Mouse (Mus musculus) right cerebral cortex, postnatal 4 days (tissue): ENCODE data around the gene Tlr2.
"Not testable (repeated sequence)": the region's sequence is repeated elsewhere in the genome, so short reads cannot be mapped to it uniquely, and the experiment has no call there.

ENCODE experiments used
- DNase-seq: peaks from one replicate; pipeline ENCODE4 v3.0.0-alpha.2; 2022

Gene Tlr2

GRCm38 (mm10) chr3:83841095-83841850, at the start of gene Tlr2:
TSS of gene Tlr2 (minus strand) at chr3:83841767.
- peak; percentile 30 for DNase-seq

- no peak for DNase-seq
These were observed 43.6 kb upstream of the Tlr2 start for GRCm38 (mm10) chr3:83885163-83885562.

- not testable (repeated sequence) for DNase-seq
These were observed 37.9 kb upstream of the Tlr2 start for GRCm38 (mm10) chr3:83879261-83880050.

- DNase-seq, result no peak
These were observed 37.2 kb upstream of the Tlr2 start for GRCm38 (mm10) chr3:83878801-83879200.

- no peak for DNase-seq
These were observed 34.7 kb upstream of the Tlr2 start for GRCm38 (mm10) chr3:83876299-83876698.

- DNase-seq, result not testable (repeated sequence)
These were observed 33.5 kb upstream of the Tlr2 start for GRCm38 (mm10) chr3:83875078-83875477.

- DNase-seq, result not testable (repeated sequence)
These were observed 31.3 kb upstream of the Tlr2 start for GRCm38 (mm10) chr3:83872853-83873252.

- not testable (repeated sequence) for DNase-seq
These were observed 30.4 kb upstream of the Tlr2 start for GRCm38 (mm10) chr3:83871962-83872361.

- DNase-seq, result not testable (repeated sequence)
These were observed 30.0 kb upstream of the Tlr2 start for GRCm38 (mm10) chr3:83871559-83871958.

GRCm38 (mm10) chr3:83869776-83870175, 28.2 kb upstream of the Tlr2 start:
- DNase-seq, result no peak

GRCm38 (mm10) chr3:83867026-83867425, 25.5 kb upstream of the Tlr2 start:
- not testable (repeated sequence) for DNase-seq

GRCm38 (mm10) chr3:83865216-83865615, 23.6 kb upstream of the Tlr2 start:
- no peak for DNase-seq

GRCm38 (mm10) chr3:83864064-83864548, 22.5 kb upstream of the Tlr2 start:
- no peak for DNase-seq

GRCm38 (mm10) chr3:83862956-83863355, 21.4 kb upstream of the Tlr2 start:
- DNase-seq, result peak; percentile 35

- no peak for DNase-seq
These were observed 18.0 kb upstream of the Tlr2 start for GRCm38 (mm10) chr3:83859595-83859994.

- no peak for DNase-seq
These were observed 17.5 kb upstream of the Tlr2 start for GRCm38 (mm10) chr3:83859071-83859470.

GRCm38 (mm10) chr3:83857621-83858020, 16.1 kb upstream of the Tlr2 start:
- DNase-seq, result no peak

GRCm38 (mm10) chr3:83855643-83856042, 14.1 kb upstream of the Tlr2 start:
- DNase-seq, result no peak

- DNase-seq, result no peak
These were observed 7.8 kb upstream of the Tlr2 start for GRCm38 (mm10) chr3:83849341-83849740.

GRCm38 (mm10) chr3:83844766-83845520, 3.4 kb upstream of the Tlr2 start:
- DNase-seq, result no peak

GRCm38 (mm10) chr3:83839477-83839876, 2.1 kb downstream of the Tlr2 start:
- no peak for DNase-seq

- DNase-seq, result no peak
These were observed 4.9 kb downstream of the Tlr2 start for GRCm38 (mm10) chr3:83836685-83837084.

- DNase-seq, result no peak
These were observed 13.4 kb downstream of the Tlr2 start for GRCm38 (mm10) chr3:83828145-83828611.
